ENCODE assay signal across 8 mouse cellular contexts in the genomic region with DNA sequence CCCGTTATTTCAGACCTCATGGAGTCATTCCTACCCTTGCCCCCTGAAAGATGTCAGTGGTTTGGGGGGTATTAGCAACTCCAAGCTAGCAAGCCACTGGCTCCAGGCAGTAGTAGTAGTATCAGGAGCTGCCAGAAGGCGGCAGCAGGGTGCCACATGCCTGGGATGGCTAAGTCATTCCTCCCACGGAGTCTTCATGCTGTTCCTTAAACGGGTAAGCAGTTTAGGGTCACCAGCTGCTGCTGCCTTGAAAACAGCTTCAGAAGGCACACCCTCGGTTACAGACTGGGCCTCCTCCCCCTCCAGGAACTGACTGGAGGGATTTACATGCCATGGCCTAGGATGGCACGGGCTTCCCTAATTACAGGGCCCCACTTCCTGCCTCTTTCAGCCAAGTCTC. TPM values are rescaled to one million over a fixed set of nuclear protein-coding genes. Genes with fewer than 3 reads are reported as not detected.
A peak's percentile ranks its signal among the peaks of the same experiment; 100 is the strongest.
DNase-seq lines count a peak whose midpoint lies in the region; ATAC-seq and TF ChIP-seq lines count a peak whose summit lies in the region.

No protein-coding gene starts in this region.

- intact Hi-C loops in heart, adult 2 months (cut with DNase I): no loop called here

- DNase-seq in 3T3-L1 (ENCODE audit: low read depth, low spot score) (peak; percentile 90), liver (peak; percentile 77)
- DNase-seq in adrenal gland, postnatal 10 days: peak; percentile 93
- DNase-seq in heart, adult 2 months: peak; percentile 84 to 90
- DNase-seq in midbrain, postnatal 0 days (ENCODE audit: low spot score): peak; percentile 84
- DNase-seq in spleen, postnatal 10 days (ENCODE audit: low spot score in 2 of 2): peak; percentile 80 to 87

- 6% methylated on average over 6 of the region's 6 CpGs for WGBS in embryonic facial prominence, embryonic 12.5 days
- WGBS in heart, adult 2 months: 12% methylated on average over 6 of the region's 6 CpGs
- 3% methylated on average over 6 of the region's 6 CpGs for WGBS in kidney, embryonic 16.5 days
- 6% methylated on average over 6 of the region's 6 CpGs for WGBS in midbrain, postnatal 0 days

- no peaks in the 10 kb centered on the region for H3K27me3 ChIP-seq in embryonic facial prominence, embryonic 12.5 days
- H3K27me3 ChIP-seq in heart, adult 2 months (ENCODE audit: control insufficient read depth, insufficient read depth, low read length): no peaks in the 10 kb centered on the region
- no peaks in the 10 kb centered on the region for H3K27me3 ChIP-seq in kidney, embryonic 16.5 days (ENCODE audit: insufficient read depth, low read length)
- no peaks in the 10 kb centered on the region for H3K27me3 ChIP-seq in midbrain, postnatal 0 days (ENCODE audit: insufficient read depth, low read length)

- TF ChIP-seq EP300 in heart, adult 2 months (IDR thresholded peaks at IDR 0.05; ENCODE audit: insufficient read depth, low read depth, low read length): peak; percentile 39; the same call in 1 of the 2 replicates

- H3K36me3 ChIP-seq in embryonic facial prominence, embryonic 12.5 days: peaks cover 19% of the 10 kb centered on the region
- H3K36me3 ChIP-seq in heart, adult 2 months (ENCODE audit: control insufficient read depth, insufficient read depth, low read length): no peaks in the 10 kb centered on the region
- H3K36me3 ChIP-seq in kidney, embryonic 16.5 days (ENCODE audit: insufficient read depth, low read length): peaks cover 5% of the 10 kb centered on the region; the same call in 1 of the 2 replicates
- peaks cover 18% of the 10 kb centered on the region for H3K36me3 ChIP-seq in midbrain, postnatal 0 days (ENCODE audit: insufficient read depth, low read length)

- no peak for ATAC-seq in embryonic facial prominence, embryonic 12.5 days (ENCODE audit: insufficient number of reproducible peaks, insufficient read depth, low FRiP score, low TSS enrichment)
- peak; percentile 69 for ATAC-seq in kidney, embryonic 16.5 days (ENCODE audit: low FRiP score, low TSS enrichment)
- ATAC-seq in midbrain, postnatal 0 days (ENCODE audit: low FRiP score): 0 out of 2 replicates have a peak, but pooled peaks have one; percentile 31

- H3K9me3 ChIP-seq in embryonic facial prominence, embryonic 12.5 days: no peaks in the 10 kb centered on the region
- no peaks in the 10 kb centered on the region for H3K9me3 ChIP-seq in kidney, embryonic 16.5 days (ENCODE audit: low read length)
- no peaks in the 10 kb centered on the region for H3K9me3 ChIP-seq in midbrain, postnatal 0 days (ENCODE audit: low read length)

- H3K9ac ChIP-seq in embryonic facial prominence, embryonic 12.5 days: no peak overlapping the region
- H3K9ac ChIP-seq in heart, adult 2 months (ENCODE audit: low read depth, low read length): no peak overlapping the region
- H3K9ac ChIP-seq in kidney, embryonic 16.5 days (replicated peaks; ENCODE audit: low read length): no peak overlapping the region; the same call in 1 of the 2 replicates
- no peak overlapping the region for H3K9ac ChIP-seq in midbrain, postnatal 0 days (replicated peaks; ENCODE audit: low read length, poor library complexity, severe bottlenecking)

- peak overlapping the region; percentile 47; the same call in 1 of the 2 replicates for H3K27ac ChIP-seq in embryonic facial prominence, embryonic 12.5 days
- H3K27ac ChIP-seq in heart, adult 2 months: peak overlapping the region; percentile 47
- H3K27ac ChIP-seq in kidney, embryonic 16.5 days (ENCODE audit: low read length): peak overlapping the region; percentile 57; the same call in 1 of the 2 replicates
- H3K27ac ChIP-seq in midbrain, postnatal 0 days (ENCODE audit: low read depth, low read length): no peak overlapping the region

- H3K4me3 ChIP-seq in embryonic facial prominence, embryonic 12.5 days: no peak overlapping the region
- no peak overlapping the region for H3K4me3 ChIP-seq in heart, adult 2 months
- no peak overlapping the region for H3K4me3 ChIP-seq in kidney, embryonic 16.5 days (ENCODE audit: low read length)
- no peak overlapping the region for H3K4me3 ChIP-seq in midbrain, postnatal 0 days (ENCODE audit: low read depth, low read length)

- peak; percentile 95 for TF ChIP-seq CTCF in heart, adult 2 months (IDR thresholded peaks at IDR 0.05)
- peak; percentile 85 for TF ChIP-seq CTCF in midbrain, postnatal 0 days (IDR thresholded peaks at IDR 0.05)

- no peak for TF ChIP-seq POLR2A in heart, adult 2 months (IDR thresholded peaks at IDR 0.05; ENCODE audit: insufficient read depth, low read depth, low read length)

- peaks cover 19% of the 10 kb centered on the region for H3K4me1 ChIP-seq in embryonic facial prominence, embryonic 12.5 days
- H3K4me1 ChIP-seq in heart, adult 2 months (ENCODE audit: control insufficient read depth, insufficient read depth, low read length): peaks cover 6% of the 10 kb centered on the region
- peaks cover 7% of the 10 kb centered on the region; the same call in 1 of the 2 replicates for H3K4me1 ChIP-seq in kidney, embryonic 16.5 days (ENCODE audit: insufficient read depth, low read length)
- no peaks in the 10 kb centered on the region for H3K4me1 ChIP-seq in midbrain, postnatal 0 days (ENCODE audit: insufficient read depth, low read length)

- H3K79me2 ChIP-seq in heart, adult 2 months (replicated peaks; ENCODE audit: control insufficient read depth, insufficient read depth, low read length): no peaks in the 10 kb centered on the region

- H3K4me2 ChIP-seq in embryonic facial prominence, embryonic 12.5 days (replicated peaks): no peak overlapping the region
- H3K4me2 ChIP-seq in kidney, embryonic 16.5 days (replicated peaks; ENCODE audit: low read depth, low read length): no peak overlapping the region
- H3K4me2 ChIP-seq in midbrain, postnatal 0 days (ENCODE audit: low read depth, low read length, poor library complexity, severe bottlenecking): no peak overlapping the region

RNA-seq across cellular contexts. Expression of gene Zc3h12a, which starts 13.0 kb away (rescaled TPM):
- 1 to 10 TPM; 4.6 to 6.8 TPM for total RNA-seq in adrenal gland, postnatal 10 days (2021)
- polyA plus RNA-seq in embryonic facial prominence, embryonic 12.5 days (2016; fragmentation: Nextera tagmentation; extraction: Ambion mirVana): 0.35 and 0.55 TPM in 2 replicates
- 1 to 10 TPM; 3.0 to 4.8 TPM for total RNA-seq in heart, adult 2 months (2021)
- 5.0 TPM in 2 replicates for polyA plus RNA-seq in heart, adult 2 months (2012; rRNA removed)
- polyA plus RNA-seq in kidney, embryonic 16.5 days (2015; fragmentation: Nextera tagmentation; extraction: Ambion mirVana): 0.66 and 0.90 TPM in 2 replicates
- 0.88 and 2.5 TPM in 2 replicates for total RNA-seq in midbrain, postnatal 0 days (2014; rRNA removed)
- polyA plus RNA-seq in midbrain, postnatal 0 days (2015; fragmentation: Nextera tagmentation; extraction: Ambion mirVana): 0.12 and 0.20 TPM in 2 replicates

RNA-seq across cellular contexts. Expression of gene Meaf6, which starts 29.7 kb away (rescaled TPM):
- total RNA-seq in adrenal gland, postnatal 10 days (2021): 10 to 100 TPM; 23.8 to 36.0 TPM
- polyA plus RNA-seq in embryonic facial prominence, embryonic 12.5 days (2016; fragmentation: Nextera tagmentation; extraction: Ambion mirVana): 78.8 and 86.9 TPM in 2 replicates
- total RNA-seq in heart, adult 2 months (2021): 10 to 100 TPM; 21.2 to 21.6 TPM
- 15.7 and 17.6 TPM in 2 replicates for polyA plus RNA-seq in heart, adult 2 months (2012; rRNA removed)
- polyA plus RNA-seq in kidney, embryonic 16.5 days (2015; fragmentation: Nextera tagmentation; extraction: Ambion mirVana): 54.1 and 60.2 TPM in 2 replicates
- total RNA-seq in midbrain, postnatal 0 days (2014; rRNA removed): 82.6 and 95.2 TPM in 2 replicates
- 139 and 170 TPM in 2 replicates for polyA plus RNA-seq in midbrain, postnatal 0 days (2015; fragmentation: Nextera tagmentation; extraction: Ambion mirVana)

RNA-seq across cellular contexts. Expression of gene Snip1, which starts 48.2 kb away (rescaled TPM):
- 10 to 100 TPM; 15.5 to 16.7 TPM for total RNA-seq in adrenal gland, postnatal 10 days (2021)
- polyA plus RNA-seq in embryonic facial prominence, embryonic 12.5 days (2016; fragmentation: Nextera tagmentation; extraction: Ambion mirVana): 37.6 and 40.6 TPM in 2 replicates
- 1 to 10 TPM; 7.4 to 7.5 TPM for total RNA-seq in heart, adult 2 months (2021)
- 4.4 and 8.2 TPM in 2 replicates for polyA plus RNA-seq in heart, adult 2 months (2012; rRNA removed)
- 28.8 and 30.3 TPM in 2 replicates for polyA plus RNA-seq in kidney, embryonic 16.5 days (2015; fragmentation: Nextera tagmentation; extraction: Ambion mirVana)
- 33.5 and 35.1 TPM in 2 replicates for total RNA-seq in midbrain, postnatal 0 days (2014; rRNA removed)
- polyA plus RNA-seq in midbrain, postnatal 0 days (2015; fragmentation: Nextera tagmentation; extraction: Ambion mirVana): 16.0 and 17.1 TPM in 2 replicates

RNA-seq across cellular contexts. Expression of gene Dnali1, which starts 49.1 kb away (rescaled TPM):
- total RNA-seq in adrenal gland, postnatal 10 days (2021): not detected
- 0.17 and 0.20 TPM in 2 replicates for polyA plus RNA-seq in embryonic facial prominence, embryonic 12.5 days (2016; fragmentation: Nextera tagmentation; extraction: Ambion mirVana)
- not detected for total RNA-seq in heart, adult 2 months (2021)
- polyA plus RNA-seq in heart, adult 2 months (2012; rRNA removed): 1.4 TPM in 1 of 2 replicates, not detected in the other
- polyA plus RNA-seq in kidney, embryonic 16.5 days (2015; fragmentation: Nextera tagmentation; extraction: Ambion mirVana): 0.11 and 0.13 TPM in 2 replicates
- total RNA-seq in midbrain, postnatal 0 days (2014; rRNA removed): 0.47 and 3.1 TPM in 2 replicates
- 1.3 TPM in 2 replicates for polyA plus RNA-seq in midbrain, postnatal 0 days (2015; fragmentation: Nextera tagmentation; extraction: Ambion mirVana)
